Mouse (Mus musculus) C2C12 (cell line): ENCODE results near the gene Ptk7. TPM values are rescaled to one million over a fixed set of nuclear protein-coding genes. Genes with fewer than 3 reads are reported as not detected.

Experiments
- H3K27me3 ChIP-seq: one replicate; pipeline ENCODE4 v1.6.1; 2011; ENCODE audit not compliant: control insufficient read depth, insufficient read depth, insufficient read length
- H3K36me3 ChIP-seq: one replicate; pipeline ENCODE4 v1.6.1; 2011; ENCODE audit not compliant: control insufficient read depth, insufficient read depth
- H3K4me3 ChIP-seq: one replicate; pipeline ENCODE4 v1.5.1; 2011; ENCODE audit warnings: mild to moderate bottlenecking, control low read depth; ENCODE audit not compliant: poor library complexity, insufficient read depth, severe bottlenecking
- H3K79me2 ChIP-seq: one replicate; pipeline ENCODE4 v1.6.1; 2011; ENCODE audit not compliant: control insufficient read depth, insufficient read depth
- H3K79me3 ChIP-seq: one replicate; pipeline ENCODE4 v1.6.1; 2011; ENCODE audit warnings: low read depth, control low read depth
- H3ac ChIP-seq: one replicate; pipeline ENCODE3; 2011; ENCODE audit warnings: low read depth; ENCODE audit not compliant: control insufficient read depth, insufficient read length
- CEBPB ChIP-seq: IDR thresholded peaks from one replicate; pipeline ENCODE4 v1.6.1; 2011; ENCODE audit warnings: low read depth, mild to moderate bottlenecking, control low read depth, moderate library complexity
- CTCF ChIP-seq: IDR thresholded peaks from one replicate; pipeline ENCODE4 v1.5.1; 2011; ENCODE audit not compliant: control insufficient read depth, insufficient read depth, insufficient read length
- FOSL1 ChIP-seq: IDR thresholded peaks from one replicate; pipeline ENCODE4 v1.8.0; 2011; ENCODE audit warnings: mild to moderate bottlenecking, low read length; ENCODE audit not compliant: poor library complexity, insufficient read depth, severe bottlenecking
- MAX ChIP-seq: IDR thresholded peaks from one replicate; pipeline ENCODE4 v1.6.1; 2011; ENCODE audit warnings: mild to moderate bottlenecking, control low read depth
- MYOD1 ChIP-seq: IDR thresholded peaks from one replicate; pipeline ENCODE4 v1.6.1; 2011; ENCODE audit warnings: low read depth; ENCODE audit not compliant: control insufficient read depth, insufficient read length
- MYOG ChIP-seq: IDR thresholded peaks from one replicate; pipeline ENCODE4 v1.6.1; 2011; ENCODE audit not compliant: control insufficient read depth, insufficient read length; ENCODE audit errors: extremely low read depth
- USF1 ChIP-seq: IDR thresholded peaks from one replicate; pipeline ENCODE4 v1.6.1; 2011; ENCODE audit warnings: low read depth, mild to moderate bottlenecking, control low read depth, moderate library complexity
- polyA plus RNA-seq: library from polyadenylated mRNA; unstranded; fragments of >200 nt; fragmentation: generic; extraction: Trizol; gene quantifications from one replicate; pipeline ENCODE4 v1.2.1, GENCODE M21; 2012; ENCODE audit warnings: missing spikeins

The Ptk7 gene
- polyA plus RNA-seq, 1 experiment, result 26.1 TPM

GRCm38 (mm10) chr17:46555673-46556583 is 73.4 kb downstream of the Ptk7 start, which contains the start of gene Srf:
Srf (minus strand) TSS chr17:46556175.
- peak within 1 kb of the TSS; percentile 95 for H3ac ChIP-seq
- H3K79me2 ChIP-seq, result peaks cover 45% of the 10 kb centered on the region
- H3K36me3 ChIP-seq, result peaks cover 16% of the 10 kb centered on the region
- no peaks in the 10 kb centered on the region for H3K27me3 ChIP-seq
- peak within 1 kb of the TSS; percentile 83 for H3K4me3 ChIP-seq
- H3K79me3 ChIP-seq, result peaks cover 30% of the 10 kb centered on the region
- no peak for TF ChIP-seq CEBPB
- TF ChIP-seq MYOD1, result no peak
- peak; percentile 90 for TF ChIP-seq CTCF
- TF ChIP-seq MAX, result peak; percentile 76
- TF ChIP-seq USF1, result no peak
- TF ChIP-seq FOSL1, result no peak
- no peak for TF ChIP-seq MYOG

- H3K36me3 ChIP-seq, result peaks cover 23% of the 10 kb centered on the region
- peak overlapping the region; percentile 83 for H3K4me3 ChIP-seq
- peaks cover 53% of the 10 kb centered on the region for H3K79me2 ChIP-seq
- H3ac ChIP-seq, result peak overlapping the region; percentile 95
- H3K79me3 ChIP-seq, result peaks cover 30% of the 10 kb centered on the region
- no peaks in the 10 kb centered on the region for H3K27me3 ChIP-seq
- no peak for TF ChIP-seq MYOG
- no peak for TF ChIP-seq MAX
- TF ChIP-seq CTCF, result no peak
- TF ChIP-seq FOSL1, result no peak
- TF ChIP-seq CEBPB, result no peak
- no peak for TF ChIP-seq MYOD1
- TF ChIP-seq USF1, result no peak
These were observed 74.2 kb downstream of the Ptk7 start for GRCm38 (mm10) chr17:46554977-46555672.

GRCm38 (mm10) chr17:46554646-46554976 is 74.7 kb downstream of the Ptk7 start:
- Histone ChIP-seq H3K4me3 (peak overlapping the region; percentile 83), H3K36me3 (peaks cover 28% of the 10 kb centered on the region), H3ac (peak overlapping the region; percentile 95), H3K79me2 (peaks cover 56% of the 10 kb centered on the region), H3K79me3 (peaks cover 30% of the 10 kb centered on the region), H3K27me3 (no peaks in the 10 kb centered on the region)
- no peak for TF ChIP-seq USF1
- no peak for TF ChIP-seq MAX
- no peak for TF ChIP-seq CTCF
- no peak for TF ChIP-seq FOSL1
- TF ChIP-seq MYOD1, result no peak
- no peak for TF ChIP-seq CEBPB
- TF ChIP-seq MYOG, result no peak

- H3K27me3 ChIP-seq, result no peaks in the 10 kb centered on the region
- no peak for TF ChIP-seq MYOG
- no peak for TF ChIP-seq MYOD1
- no peak for TF ChIP-seq CEBPB
- TF ChIP-seq MAX, result no peak
- no peak for TF ChIP-seq FOSL1
- no peak for TF ChIP-seq USF1
- no peak for TF ChIP-seq CTCF
- peaks cover 56% of the 10 kb centered on the region for H3K79me2 ChIP-seq
- H3K36me3 ChIP-seq, result peaks cover 34% of the 10 kb centered on the region
- peaks cover 30% of the 10 kb centered on the region for H3K79me3 ChIP-seq
- H3K4me3 ChIP-seq, result peak overlapping the region; percentile 83
- peak overlapping the region; percentile 25 for H3ac ChIP-seq
These were observed 75.4 kb downstream of the Ptk7 start for GRCm38 (mm10) chr17:46553926-46554325.

GRCm38 (mm10) chr17:46553469-46553868 is 75.8 kb downstream of the Ptk7 start:
- peaks cover 39% of the 10 kb centered on the region for H3K36me3 ChIP-seq

More at GRCm38 (mm10) chr17:46553469-46553868, 75.8 kb downstream of the Ptk7 start:
- H3K4me3 ChIP-seq, result peak overlapping the region; percentile 83
- TF ChIP-seq CTCF (no peak), CEBPB (no peak), USF1 (no peak), MYOG (no peak)
- H3K27me3 ChIP-seq, result no peaks in the 10 kb centered on the region
- H3ac ChIP-seq, result peak overlapping the region; percentile 47
- H3K79me2 ChIP-seq, result peaks cover 56% of the 10 kb centered on the region
- H3K79me3 ChIP-seq, result peaks cover 30% of the 10 kb centered on the region
